Mouse (Mus musculus) hindbrain, embryonic 16.5 days (tissue): ENCODE measurements around the gene Eva1c. TPM values are rescaled to one million over a fixed set of nuclear protein-coding genes. Genes with fewer than 3 reads are reported as not detected.

Experiments
- ATAC-seq: fragments of 200-750 bp; cut with Nextera tagmentation; 2 replicates; pipeline ENCODE4 v1.8.0; 2017; ENCODE audit warnings: moderate TSS enrichment, moderate library complexity
- H3K27ac ChIP-seq: fragments of 300-500 bp; sonication (generic); 2 replicates; pipeline ENCODE4 v1.5.1; 2014; ENCODE audit warnings: low read depth, mild to moderate bottlenecking, control low read depth, low read length, moderate library complexity
- H3K27me3 ChIP-seq: fragments of 300-500 bp; sonication (generic); replicated peaks from 2 replicates; pipeline ENCODE4 v1.6.1; 2014; ENCODE audit warnings: low read length; ENCODE audit not compliant: control insufficient read depth, insufficient read depth
- H3K36me3 ChIP-seq: fragments of 300-500 bp; sonication (generic); 2 replicates; pipeline ENCODE4 v1.6.1; 2014; ENCODE audit warnings: mild to moderate bottlenecking, low read length, moderate library complexity, mixed read lengths; ENCODE audit not compliant: control insufficient read depth, insufficient read depth
- H3K4me1 ChIP-seq: fragments of 300-500 bp; sonication (generic); 2 replicates; pipeline ENCODE4 v1.6.1; 2014; ENCODE audit warnings: low read depth, low read length; ENCODE audit not compliant: control insufficient read depth, insufficient read depth
- H3K4me2 ChIP-seq: fragments of 300-500 bp; sonication (generic); 2 replicates; pipeline ENCODE4 v1.6.1; 2014; ENCODE audit warnings: mild to moderate bottlenecking, low read length, control low read depth, moderate library complexity
- H3K4me3 ChIP-seq: fragments of 300-500 bp; sonication (generic); 2 replicates; pipeline ENCODE4 v1.5.1; 2014; ENCODE audit warnings: mild to moderate bottlenecking, low read length, control low read depth, moderate library complexity
- H3K9ac ChIP-seq: fragments of 300-500 bp; sonication (generic); 2 replicates; pipeline ENCODE4 v1.6.1; 2014; ENCODE audit warnings: low read depth, mild to moderate bottlenecking, control low read depth, low read length, moderate library complexity
- H3K9me3 ChIP-seq: fragments of 300-500 bp; sonication (generic); 2 replicates; pipeline ENCODE4 v1.6.1; 2014; ENCODE audit warnings: mild to moderate bottlenecking, low read length, moderate library complexity; ENCODE audit not compliant: control insufficient read depth
- WGBS: fragments of 180-500 bp; shearing (Covaris S2); extraction: QIAGEN DNeasy Blood & Tissue Kit; methylation state at CpG from one replicate; pipeline ENCODE4 v1.1.7; 2014; 5-methylcytosine and 5-hydroxymethylcytosine counted together
- polyA plus RNA-seq: library from polyadenylated mRNA; unstranded; fragments of >200 nt; fragmentation: Nextera tagmentation; extraction: Ambion mirVana; gene quantifications from 2 replicates; pipeline ENCODE4 v1.2.1, GENCODE M21; 2015

The Eva1c gene
- polyA plus RNA-seq, 1 experiment from 2014 or later = 4.4 TPM

DNA sequence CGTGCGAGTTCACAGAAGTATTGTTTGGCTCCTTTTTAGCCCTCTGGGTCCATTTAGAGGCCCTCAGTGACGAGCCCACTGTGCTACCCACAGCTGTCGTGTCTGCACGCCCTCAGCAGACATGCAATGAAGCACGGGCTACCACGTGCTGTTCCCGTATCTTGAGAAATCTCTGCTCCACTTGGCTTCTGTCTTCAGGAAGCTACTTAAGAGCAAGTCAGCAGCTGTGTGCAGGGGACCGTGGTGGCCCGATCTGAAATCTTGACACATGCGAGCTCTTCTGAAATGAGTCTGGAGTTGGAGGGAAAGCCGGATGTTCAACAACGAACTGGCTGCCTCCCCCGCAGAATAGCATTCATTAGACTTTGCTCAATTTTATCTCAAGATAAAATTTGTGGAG, 65.1 kb downstream of the Eva1c start:
- WGBS = 51% methylated on average over 14 of the region's 14 CpGs

GRCm38 (mm10) chr16:90892081-90892480, 65.6 kb downstream of the Eva1c start:
- peaks cover 3% of the 10 kb centered on the region for H3K4me1 ChIP-seq
- ATAC-seq = no peak
- H3K27me3 ChIP-seq = no peaks in the 10 kb centered on the region
- 66% methylated on average over 8 of the region's 8 CpGs for WGBS
- H3K27ac ChIP-seq = no peak overlapping the region
- no peak overlapping the region for H3K4me3 ChIP-seq
- no peaks in the 10 kb centered on the region for H3K9me3 ChIP-seq
- H3K4me2 ChIP-seq = no peak overlapping the region
- H3K9ac ChIP-seq = no peak overlapping the region
- no peaks in the 10 kb centered on the region for H3K36me3 ChIP-seq

More for the DNA sequence above, 65.1 kb downstream of the Eva1c start:
- H3K9me3 ChIP-seq = no peaks in the 10 kb centered on the region
- H3K27ac ChIP-seq = no peak overlapping the region
- no peaks in the 10 kb centered on the region for H3K27me3 ChIP-seq
- peaks cover 3% of the 10 kb centered on the region for H3K4me1 ChIP-seq
- H3K9ac ChIP-seq = no peak overlapping the region
- no peaks in the 10 kb centered on the region for H3K36me3 ChIP-seq
- H3K4me3 ChIP-seq = no peak overlapping the region
- H3K4me2 ChIP-seq = no peak overlapping the region
- no peak for ATAC-seq

DNA sequence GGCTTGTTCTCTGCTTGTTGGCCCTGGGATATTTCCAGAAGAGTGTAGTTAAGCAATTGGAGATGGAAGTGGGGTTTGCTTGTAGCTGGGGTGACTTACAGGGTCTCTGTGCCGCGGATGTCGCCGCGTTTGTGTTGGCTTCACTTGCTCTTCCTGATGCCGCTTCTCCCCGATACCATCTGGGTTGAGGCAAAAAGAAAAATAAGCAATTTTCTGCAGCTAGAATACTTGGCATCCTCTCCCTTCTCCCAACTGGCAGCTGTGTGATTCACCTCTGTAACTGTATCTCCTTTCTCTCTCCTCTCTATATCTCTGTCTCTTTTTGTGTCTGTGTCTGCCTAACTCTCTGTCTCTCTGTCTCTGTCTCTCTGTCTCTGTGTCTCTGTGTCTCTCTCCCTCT, 66.5 kb downstream of the Eva1c start:
- Histone ChIP-seq H3K4me3 (no peak overlapping the region), H3K9me3 (no peaks in the 10 kb centered on the region), H3K27me3 (no peaks in the 10 kb centered on the region), H3K4me1 (peaks cover 3% of the 10 kb centered on the region), H3K4me2 (no peak overlapping the region), H3K27ac (no peak overlapping the region), H3K9ac (no peak overlapping the region), H3K36me3 (no peaks in the 10 kb centered on the region)
- 52% methylated on average over 7 of the region's 7 CpGs for WGBS
- no peak for ATAC-seq

GRCm38 (mm10) chr16:90893792-90894191, 67.3 kb downstream of the Eva1c start:
- Histone ChIP-seq H3K9me3 (no peaks in the 10 kb centered on the region), H3K27ac (no peak overlapping the region), H3K4me2 (no peak overlapping the region), H3K4me3 (no peak overlapping the region), H3K27me3 (no peaks in the 10 kb centered on the region), H3K4me1 (peaks cover 3% of the 10 kb centered on the region), H3K36me3 (no peaks in the 10 kb centered on the region), H3K9ac (no peak overlapping the region)
- no peak for ATAC-seq
- WGBS = 60% methylated on average over 9 of the region's 9 CpGs

DNA sequence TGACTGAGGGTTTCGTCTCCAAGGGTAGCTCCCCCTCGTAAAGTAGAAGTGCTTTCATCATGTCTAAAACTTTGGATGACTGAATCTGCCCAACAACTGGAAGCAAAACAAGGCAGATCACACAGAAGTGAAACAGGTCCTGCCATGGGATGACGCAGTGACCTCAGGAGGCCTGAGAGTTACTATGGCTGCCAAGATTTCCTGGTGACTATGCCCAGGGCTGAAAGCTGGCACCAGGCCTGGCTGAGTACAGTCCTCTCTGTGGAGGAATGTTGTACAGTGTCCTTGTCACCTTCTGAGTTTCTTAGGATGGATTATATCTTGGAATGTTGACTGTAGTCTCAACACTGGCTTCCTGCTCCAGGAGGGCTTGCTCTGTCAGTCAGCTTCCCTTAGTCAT, 71.1 kb downstream of the Eva1c start:
- H3K9me3 ChIP-seq = no peaks in the 10 kb centered on the region
- H3K27me3 ChIP-seq = no peaks in the 10 kb centered on the region
- WGBS = 88% methylated on average over 3 of the region's 3 CpGs
- no peak for ATAC-seq
- no peak overlapping the region for H3K4me2 ChIP-seq
- no peak overlapping the region for H3K27ac ChIP-seq
- H3K9ac ChIP-seq = no peak overlapping the region
- no peaks in the 10 kb centered on the region; the same call in 1 of the 2 replicates for H3K4me1 ChIP-seq
- no peaks in the 10 kb centered on the region for H3K36me3 ChIP-seq
- H3K4me3 ChIP-seq = no peak overlapping the region

DNA sequence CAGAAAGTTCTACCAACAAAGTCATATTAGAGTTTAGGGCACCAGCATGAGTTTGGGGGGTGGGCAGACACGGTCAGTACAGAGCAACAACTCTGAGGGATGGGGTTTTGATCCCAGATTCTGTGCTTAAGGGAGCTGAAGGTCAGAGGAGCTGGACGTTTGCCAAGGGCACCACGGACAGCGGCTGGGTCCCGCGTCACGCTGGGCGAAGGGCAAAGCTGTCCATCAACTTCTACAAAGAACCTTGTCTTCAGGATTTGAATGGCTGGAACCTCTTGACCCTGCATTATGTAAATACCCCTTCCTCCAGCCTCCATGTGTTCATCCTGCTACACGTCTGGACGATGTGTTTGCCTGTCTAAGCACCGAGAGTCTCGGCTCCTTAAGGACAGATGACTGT, 73.0 kb downstream of the Eva1c start:
- 27% methylated on average over 12 of the region's 12 CpGs for WGBS
- no peak overlapping the region for H3K4me3 ChIP-seq
- H3K9me3 ChIP-seq = no peaks in the 10 kb centered on the region
- no peak overlapping the region for H3K4me2 ChIP-seq
- no peak overlapping the region for H3K27ac ChIP-seq
- no peaks in the 10 kb centered on the region for H3K36me3 ChIP-seq
- no peak for ATAC-seq
- H3K4me1 ChIP-seq = no peaks in the 10 kb centered on the region
- no peak overlapping the region for H3K9ac ChIP-seq
- no peaks in the 10 kb centered on the region for H3K27me3 ChIP-seq

DNA sequence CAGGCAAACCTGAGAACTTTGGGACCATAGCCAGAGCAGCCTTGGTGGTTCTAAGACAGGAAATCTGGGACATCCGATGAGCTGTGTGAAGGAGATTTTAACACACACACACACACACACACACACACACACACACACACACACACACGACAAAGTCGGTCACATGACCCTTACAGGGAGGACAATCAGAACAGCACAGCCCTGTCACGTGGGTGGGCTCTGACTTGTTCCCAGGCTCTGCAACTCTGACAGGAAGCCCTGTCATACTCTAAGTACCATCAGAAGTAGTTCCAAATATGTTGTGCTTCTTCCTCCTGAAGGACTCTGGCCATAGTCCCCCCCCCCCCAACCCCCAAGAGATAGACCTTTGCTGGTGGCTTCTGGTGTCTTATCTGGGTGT, 74.8 kb downstream of the Eva1c start:
- Histone ChIP-seq H3K27ac (no peak overlapping the region), H3K27me3 (no peaks in the 10 kb centered on the region), H3K4me3 (no peak overlapping the region), H3K9me3 (no peaks in the 10 kb centered on the region), H3K9ac (no peak overlapping the region), H3K36me3 (no peaks in the 10 kb centered on the region), H3K4me2 (no peak overlapping the region), H3K4me1 (no peaks in the 10 kb centered on the region)
- no peak for ATAC-seq
- WGBS = 83% methylated on average over 4 of the region's 4 CpGs

- no peak overlapping the region for H3K9ac ChIP-seq
- no peaks in the 10 kb centered on the region for H3K36me3 ChIP-seq
- H3K4me3 ChIP-seq = no peak overlapping the region
- H3K9me3 ChIP-seq = no peaks in the 10 kb centered on the region
- H3K27ac ChIP-seq = no peak overlapping the region
- no peak for ATAC-seq
- no peaks in the 10 kb centered on the region for H3K4me1 ChIP-seq
- no peak overlapping the region for H3K4me2 ChIP-seq
- 24% methylated on average over 5 of the region's 5 CpGs for WGBS
- no peaks in the 10 kb centered on the region for H3K27me3 ChIP-seq
Measured at GRCm38 (mm10) chr16:90903300-90903699, 76.8 kb downstream of the Eva1c start.

DNA sequence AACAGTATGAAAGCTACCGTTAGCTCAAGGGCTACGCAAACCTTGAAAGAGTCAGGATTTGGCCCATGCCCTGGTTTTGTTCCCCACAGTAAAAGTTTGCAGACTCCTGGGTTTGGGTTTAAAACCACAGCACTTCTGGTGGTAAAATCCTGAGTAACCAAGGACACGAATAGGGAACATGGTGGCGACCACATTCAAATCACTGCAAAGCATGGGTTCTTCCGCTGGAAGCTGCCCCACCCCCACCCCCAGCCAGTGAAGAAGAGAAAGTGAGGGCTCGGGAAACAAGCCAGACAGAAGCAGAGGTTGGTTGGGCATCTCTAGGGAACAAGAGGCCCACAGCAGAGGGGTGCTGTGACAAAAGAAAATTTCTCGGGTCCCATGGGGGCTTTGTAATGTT, 80.7 kb downstream of the Eva1c start:
- no peaks in the 10 kb centered on the region for H3K36me3 ChIP-seq
- H3K27ac ChIP-seq = no peak overlapping the region
- H3K9me3 ChIP-seq = no peaks in the 10 kb centered on the region
- H3K4me1 ChIP-seq = no peaks in the 10 kb centered on the region
- no peaks in the 10 kb centered on the region for H3K27me3 ChIP-seq
- no peak overlapping the region for H3K4me2 ChIP-seq
- no peak overlapping the region for H3K4me3 ChIP-seq
- no peak overlapping the region for H3K9ac ChIP-seq
- ATAC-seq = no peak
- 65% methylated on average over 7 of the region's 7 CpGs for WGBS

DNA sequence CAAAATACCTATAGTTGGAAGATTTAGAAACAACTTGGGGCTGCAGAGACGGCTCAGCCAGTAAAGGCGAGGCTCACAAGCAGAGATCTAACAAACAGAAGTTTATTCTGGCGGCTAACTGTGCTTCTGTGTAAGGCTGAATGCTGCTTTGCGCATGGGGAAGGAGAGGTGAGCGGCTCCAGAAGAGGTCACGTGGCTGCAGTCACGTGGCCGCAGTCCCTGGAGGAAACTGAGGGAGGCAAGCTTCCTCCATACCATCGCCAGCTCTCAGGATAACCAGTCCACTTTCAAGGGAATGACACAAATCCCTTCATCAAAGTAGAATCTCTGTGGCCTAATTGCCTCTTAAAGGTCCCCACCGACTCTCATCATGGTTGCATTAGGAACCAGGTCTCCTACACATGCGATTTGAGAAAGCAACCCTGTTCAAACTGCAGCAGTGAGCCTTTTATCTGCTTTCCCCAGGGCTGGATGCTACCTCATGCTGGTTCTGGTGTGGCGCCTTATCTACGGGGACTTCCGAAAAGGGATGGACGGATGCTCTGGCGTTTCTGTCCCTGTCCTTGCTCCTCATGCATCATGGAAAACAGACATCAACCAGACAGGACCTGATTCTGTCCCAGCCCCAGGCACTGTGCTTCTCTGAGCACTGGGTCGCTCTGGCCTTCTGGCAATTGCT, 84.5 kb downstream of the Eva1c start:
- H3K27ac ChIP-seq = no peak overlapping the region
- no peak overlapping the region for H3K9ac ChIP-seq
- no peak overlapping the region for H3K4me3 ChIP-seq
- no peak overlapping the region for H3K4me2 ChIP-seq
- no peaks in the 10 kb centered on the region for H3K9me3 ChIP-seq
- H3K27me3 ChIP-seq = no peaks in the 10 kb centered on the region
- H3K4me1 ChIP-seq = no peaks in the 10 kb centered on the region
- H3K36me3 ChIP-seq = no peaks in the 10 kb centered on the region
- WGBS = 80% methylated on average over 17 of the region's 17 CpGs
- no peak for ATAC-seq
